Mouse (Mus musculus) activated CD4-positive, CD25-positive, alpha-beta regulatory T cell, adult 4 months (primary cell): ENCODE measurements around the gene Pkp4. TPM values are rescaled to one million over a fixed set of nuclear protein-coding genes. Genes with fewer than 3 reads are reported as not detected.
A peak's percentile ranks its signal among the peaks of the same experiment; 100 is the strongest.
"Not testable (repeated sequence)": the region's sequence is repeated elsewhere in the genome, so short reads cannot be mapped to it uniquely, and the experiment has no call there.

Experiments used
- ATAC-seq: one replicate; pipeline ENCODE4 v1.8.0; 2017
- polyA plus RNA-seq, 2 experiments: library from polyadenylated mRNA; unstranded; fragments of 100-300 nt; shearing (Covaris generic); gene quantifications; one replicate each; pipeline ENCODE4 v1.2.1; 2017

The Pkp4 gene
- polyA plus RNA-seq, 2 experiments from 2014 or later: 9.4 to 12.0 TPM

DNA sequence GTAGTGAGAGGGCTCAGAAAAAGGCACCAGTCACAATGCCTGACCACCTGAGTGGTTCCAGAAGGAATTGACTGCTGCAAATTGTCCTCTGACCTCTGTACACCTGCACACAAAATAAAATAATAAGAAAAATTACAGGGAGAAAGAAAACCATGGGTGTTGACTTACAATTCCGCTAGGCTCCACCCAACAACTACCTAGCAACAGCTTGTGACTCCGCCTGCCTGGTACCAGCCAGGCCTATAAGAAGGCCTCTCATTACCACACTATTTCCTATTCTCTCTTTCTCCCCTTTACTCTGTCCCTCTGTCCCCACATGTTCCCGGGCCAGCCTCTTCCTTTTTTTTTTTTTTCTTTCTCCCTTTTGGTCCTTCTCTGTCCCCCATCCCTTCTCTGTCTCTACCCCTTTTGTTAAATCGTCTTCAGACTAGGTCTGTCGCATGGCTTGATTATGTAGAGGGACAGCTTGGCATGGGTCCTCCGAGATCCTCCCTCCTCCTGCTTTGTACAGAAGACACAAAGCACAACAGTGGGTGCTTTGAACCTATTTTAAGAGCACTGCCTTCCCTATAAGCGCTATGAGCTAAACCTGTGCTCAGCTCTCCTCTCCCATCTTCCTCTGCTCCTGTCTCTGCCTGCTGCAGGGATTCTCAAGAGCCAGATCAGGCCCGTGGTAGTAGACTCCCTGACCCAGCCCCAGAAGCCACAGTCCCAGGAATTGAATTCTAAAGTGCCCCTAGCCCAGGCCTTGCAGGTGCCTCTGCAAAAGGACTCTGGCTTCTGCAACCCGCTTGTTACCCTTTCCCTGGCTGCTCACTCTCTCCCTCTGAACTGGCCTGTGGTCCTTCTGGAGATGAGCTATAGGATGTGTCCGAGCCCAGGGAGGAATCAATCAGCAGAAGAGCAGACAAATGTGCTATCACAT, 223.5 kb downstream of the Pkp4 start:
- no peak for ATAC-seq

DNA sequence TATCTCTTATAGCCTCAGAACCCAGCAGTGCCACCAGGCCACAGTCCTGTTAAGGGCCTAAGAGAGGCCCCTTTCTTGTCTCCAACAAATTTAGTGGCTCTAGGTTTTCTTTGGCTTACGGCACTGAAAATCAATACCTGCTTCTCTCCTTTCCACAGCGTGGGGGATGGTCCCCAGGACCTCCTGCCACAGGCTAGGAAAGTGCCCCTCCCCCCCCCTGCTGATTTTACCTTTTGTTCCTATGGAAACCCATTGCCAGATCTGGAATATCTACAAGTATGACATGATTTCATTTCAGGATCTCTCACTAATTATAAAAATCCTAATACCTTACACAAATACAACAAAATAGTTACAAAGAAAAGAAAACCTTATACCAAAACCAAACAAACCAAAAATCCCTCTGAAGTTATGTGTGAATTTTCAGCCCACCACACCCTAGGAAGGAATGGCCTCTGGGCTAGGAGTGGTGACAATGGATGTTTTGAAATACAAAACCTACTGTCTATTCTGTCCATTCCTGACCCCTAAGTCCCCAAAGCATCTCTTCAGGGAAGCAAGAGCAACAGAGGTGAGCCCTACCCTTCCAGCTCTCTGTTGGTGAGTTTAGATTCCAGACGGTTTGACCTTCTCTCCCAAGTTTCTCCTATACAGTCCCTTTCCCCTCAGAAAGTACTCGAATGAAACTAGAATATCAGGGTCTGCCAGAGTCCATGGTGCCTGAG, 224.7 kb downstream of the Pkp4 start:
- ATAC-seq: no peak

DNA sequence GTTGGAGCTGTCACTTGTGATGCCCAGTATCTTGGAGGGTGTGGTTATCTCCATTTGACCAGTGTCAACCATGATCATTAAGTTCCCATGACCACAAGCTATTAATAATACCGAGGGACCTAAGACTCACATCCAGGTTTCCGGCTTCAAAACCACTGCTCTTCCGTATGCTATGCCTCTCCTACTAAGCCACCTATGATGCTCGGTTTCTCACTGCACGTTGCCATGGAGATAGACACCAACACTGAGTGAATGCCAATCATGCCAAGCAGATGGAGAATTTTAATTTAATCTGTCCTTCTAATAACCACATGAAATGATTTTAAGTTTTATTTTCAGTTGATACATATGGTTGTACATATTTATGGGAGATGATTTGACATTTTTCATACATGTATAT, 229.3 kb downstream of the Pkp4 start:
- ATAC-seq: no peak

DNA sequence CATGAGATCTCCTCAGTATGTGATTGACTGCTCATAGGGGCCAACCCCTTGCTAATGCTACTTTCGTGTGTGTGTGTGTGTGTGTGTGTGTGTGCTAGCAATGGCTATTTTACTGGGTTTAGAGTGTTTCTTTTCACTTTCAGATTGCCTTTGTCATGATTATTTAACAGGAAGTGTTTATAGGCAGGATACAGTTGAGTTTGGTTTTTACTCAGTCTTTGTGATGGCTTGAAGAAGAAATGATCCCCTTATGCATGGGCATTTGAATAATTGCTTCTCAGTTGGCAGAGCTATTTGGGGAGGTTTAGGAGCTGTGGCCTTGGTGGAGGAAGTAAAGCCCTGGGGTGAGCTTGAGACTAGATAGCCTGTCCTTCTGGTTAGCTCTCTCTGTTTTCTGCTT, 232.5 kb downstream of the Pkp4 start:
- peak; percentile 78 for ATAC-seq

- ATAC-seq: no peak
These were observed 234.0 kb downstream of the Pkp4 start for GRCm38 (mm10) chr2:59394651-59395050.

DNA sequence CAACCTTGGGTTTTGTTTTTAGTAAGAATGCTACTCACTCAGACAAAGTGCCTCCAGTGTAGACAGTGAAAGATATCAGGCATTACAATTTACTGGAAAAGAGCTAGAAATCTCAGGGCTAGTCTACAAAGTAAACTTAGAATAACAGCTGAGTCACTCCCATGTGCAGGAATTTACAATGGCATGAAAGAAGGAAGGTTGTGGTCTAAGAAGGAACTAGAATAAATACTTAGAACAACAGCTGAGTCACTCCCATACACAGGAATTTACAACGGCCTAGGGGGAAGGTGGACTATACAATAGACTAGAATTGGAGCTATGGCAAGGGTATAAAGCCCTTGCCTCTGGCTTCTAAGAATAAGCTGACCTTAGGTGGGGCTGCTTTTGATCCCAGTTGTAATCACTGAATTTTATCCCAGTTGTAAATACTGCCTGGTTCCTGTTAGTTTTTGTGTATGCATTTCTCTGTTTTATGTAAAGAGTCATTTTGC, 234.6 kb downstream of the Pkp4 start:
- not testable (repeated sequence) for ATAC-seq

GRCm38 (mm10) chr2:59396555-59396954, 235.9 kb downstream of the Pkp4 start:
- no peak for ATAC-seq

DNA sequence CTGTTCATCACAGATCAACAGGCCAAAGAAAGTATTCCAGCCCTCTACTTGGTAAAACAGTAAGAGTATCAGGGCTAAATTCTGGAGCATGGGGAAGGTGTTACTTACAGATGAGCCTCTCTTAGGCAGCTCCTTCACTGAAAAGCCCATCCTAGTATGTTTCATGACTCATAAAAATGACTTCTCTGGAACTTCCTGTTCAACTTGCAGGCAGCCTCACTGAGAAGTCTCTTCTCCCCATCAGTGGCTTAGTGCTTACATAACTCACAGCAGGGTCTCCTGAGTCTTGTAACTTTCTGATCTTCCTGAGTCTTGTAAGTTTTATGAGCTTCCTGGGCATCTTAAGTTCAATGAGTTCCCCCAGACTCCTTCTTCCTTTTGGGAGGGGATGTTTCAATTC, 236.9 kb downstream of the Pkp4 start:
- no peak for ATAC-seq

DNA sequence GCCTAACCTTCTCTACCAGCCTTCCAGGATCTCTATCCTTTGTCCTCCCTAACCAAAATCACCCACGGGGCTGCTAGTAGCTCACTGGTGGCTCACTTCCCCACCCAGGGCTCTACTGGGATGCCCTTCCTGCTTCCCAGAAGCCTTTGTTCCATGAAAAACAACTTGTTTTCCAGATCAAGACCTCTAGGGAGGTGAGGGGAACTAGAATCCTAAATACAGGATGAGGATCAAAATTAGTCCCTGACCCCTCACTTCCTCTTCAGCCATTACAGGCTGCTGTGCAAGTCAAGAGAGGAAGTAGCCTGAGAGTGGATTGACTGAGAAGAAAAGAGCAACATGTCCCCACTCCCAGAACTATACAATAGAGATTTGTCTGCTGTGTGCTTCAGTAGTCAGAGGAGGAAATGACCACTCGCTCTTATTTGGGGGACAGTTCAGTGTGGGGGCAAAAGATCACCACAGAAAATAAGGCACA, 240.3 kb downstream of the Pkp4 start:
- no peak for ATAC-seq

GRCm38 (mm10) chr2:59401841-59402461, 241.3 kb downstream of the Pkp4 start:
- ATAC-seq: no peak

- ATAC-seq: no peak
These were observed 243.4 kb downstream of the Pkp4 start for GRCm38 (mm10) chr2:59404022-59404421.

Other genes starting within 250 kb of the Pkp4 start
- 1 to 10 TPM in 1 of 2 experiments, under 1 TPM in 1; 0.86 to 1.1 TPM for gene Ccdc148, start 167 bp upstream of the Pkp4 start, polyA plus RNA-seq